Mouse (Mus musculus): ENCODE results near the gene Fcho2.

The Fcho2 gene

GRCm38 (mm10) chr13:98710655-98711054 lies 104.6 kb downstream of the Fcho2 start:
- DNase-seq (ENCODE audit: low read depth, low spot score), result no peak

DNA sequence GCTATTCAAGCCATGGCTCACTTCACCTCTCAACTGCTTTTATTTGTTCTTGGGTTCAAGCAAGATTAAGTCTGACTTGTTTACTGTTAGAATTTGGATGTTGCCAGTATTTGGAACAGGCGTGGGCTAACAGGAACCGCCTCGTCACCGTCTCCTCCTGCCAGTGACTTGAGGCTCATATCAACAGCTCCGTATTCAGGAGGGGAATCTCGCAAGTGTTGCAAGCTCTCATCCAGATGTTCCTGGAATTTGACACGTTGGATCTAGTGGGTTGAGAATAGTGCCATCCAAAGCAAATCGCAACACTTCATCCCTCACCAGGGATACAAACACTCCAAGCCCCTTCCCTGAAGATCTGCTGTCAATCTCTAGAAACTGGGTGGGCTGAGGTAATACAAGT lies 105.0 kb downstream of the Fcho2 start:
- no peak for DNase-seq (ENCODE audit: low read depth, low spot score)

- DNase-seq (ENCODE audit: low read depth, low spot score), result no peak
These were observed 109.7 kb downstream of the Fcho2 start for GRCm38 (mm10) chr13:98705501-98705900.

GRCm38 (mm10) chr13:98703786-98704185 lies 111.5 kb downstream of the Fcho2 start:
- DNase-seq (ENCODE audit: low read depth, low spot score), result no peak

DNA sequence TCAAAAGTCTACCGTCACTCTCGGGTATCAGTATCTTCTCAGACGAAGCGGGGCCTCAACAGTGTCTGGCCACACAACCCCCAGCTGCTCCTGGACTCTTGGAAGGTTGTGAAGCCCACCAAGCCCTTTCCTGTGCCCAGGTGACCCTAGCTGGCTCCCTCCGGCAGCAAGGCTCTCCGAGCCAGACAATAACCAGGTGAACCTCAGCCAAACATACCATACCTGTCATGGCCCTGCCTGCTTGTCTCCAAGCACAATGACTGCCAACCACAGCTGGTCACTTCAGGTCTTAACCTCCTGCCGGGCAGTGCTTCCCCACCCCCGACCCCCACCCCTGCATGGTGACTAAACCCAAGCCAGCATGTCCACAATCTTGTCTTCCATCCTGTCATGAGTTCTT lies 112.9 kb downstream of the Fcho2 start:
- no peak for DNase-seq (ENCODE audit: low read depth, low spot score)

- DNase-seq (ENCODE audit: low read depth, low spot score), result no peak
These were observed 114.0 kb downstream of the Fcho2 start for GRCm38 (mm10) chr13:98701309-98701675.

DNA sequence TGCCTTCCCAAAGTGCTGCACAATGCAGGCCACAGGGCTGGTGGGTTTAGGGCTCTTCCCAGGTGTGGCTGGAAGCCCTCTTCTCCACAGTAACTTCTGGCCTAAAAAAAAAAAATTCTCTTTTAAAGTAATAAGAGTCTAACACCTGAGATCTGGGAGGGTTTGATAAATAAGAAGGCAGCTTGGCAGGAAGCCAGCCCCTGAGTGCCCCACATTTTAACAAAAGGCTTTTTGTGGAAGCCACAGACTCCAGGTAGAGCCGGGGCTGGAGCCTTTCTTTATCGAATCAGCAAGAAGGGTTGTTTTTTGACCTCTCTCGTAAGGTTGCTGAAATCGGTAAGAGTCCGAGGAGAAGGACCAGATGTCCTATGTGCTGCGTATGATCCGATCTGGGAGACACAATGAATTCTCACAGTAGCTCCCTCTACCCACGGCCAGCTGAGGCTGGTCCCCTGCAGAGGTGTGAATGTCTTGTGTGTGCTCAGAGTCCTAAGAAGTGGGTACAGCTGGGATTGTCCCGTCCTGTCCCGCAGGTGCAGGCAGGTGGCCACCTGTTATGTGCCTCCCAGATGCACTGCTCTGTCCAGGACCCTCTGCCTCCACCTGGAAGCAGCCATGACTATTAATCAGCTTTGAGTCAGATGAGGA lies 114.5 kb downstream of the Fcho2 start:
- DNase-seq (ENCODE audit: low read depth, low spot score), result no peak

DNA sequence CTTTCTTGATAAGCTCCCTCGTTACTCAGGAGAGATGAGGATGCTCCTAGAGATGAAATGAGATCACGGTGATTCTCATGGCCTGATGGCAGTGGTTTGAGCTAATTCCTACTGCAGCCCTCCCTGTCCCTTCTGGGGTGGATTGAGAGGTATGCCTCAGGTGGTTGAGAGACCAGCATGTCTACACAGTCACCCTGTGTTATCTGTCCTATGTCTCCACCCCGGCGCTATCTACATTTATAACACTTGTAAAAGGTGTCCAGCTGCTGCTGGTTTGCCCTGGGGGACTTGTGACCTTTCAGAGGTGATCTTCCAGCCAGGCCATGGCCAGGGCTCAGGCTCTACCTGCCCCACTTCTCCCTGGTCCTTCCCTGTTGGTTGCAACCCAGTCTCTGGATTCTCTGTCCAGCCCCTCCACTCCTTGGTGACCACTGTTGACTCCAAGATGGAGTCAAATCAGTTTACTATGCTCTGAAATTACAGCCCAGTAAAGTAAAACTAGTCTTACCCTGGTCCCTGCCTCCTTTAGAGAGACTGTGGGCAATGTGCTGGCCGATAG lies 115.2 kb downstream of the Fcho2 start:
- DNase-seq (ENCODE audit: low read depth, low spot score), result no peak

GRCm38 (mm10) chr13:98699051-98699744 lies 116.1 kb downstream of the Fcho2 start:
- no peak for DNase-seq (ENCODE audit: low read depth, low spot score)

DNA sequence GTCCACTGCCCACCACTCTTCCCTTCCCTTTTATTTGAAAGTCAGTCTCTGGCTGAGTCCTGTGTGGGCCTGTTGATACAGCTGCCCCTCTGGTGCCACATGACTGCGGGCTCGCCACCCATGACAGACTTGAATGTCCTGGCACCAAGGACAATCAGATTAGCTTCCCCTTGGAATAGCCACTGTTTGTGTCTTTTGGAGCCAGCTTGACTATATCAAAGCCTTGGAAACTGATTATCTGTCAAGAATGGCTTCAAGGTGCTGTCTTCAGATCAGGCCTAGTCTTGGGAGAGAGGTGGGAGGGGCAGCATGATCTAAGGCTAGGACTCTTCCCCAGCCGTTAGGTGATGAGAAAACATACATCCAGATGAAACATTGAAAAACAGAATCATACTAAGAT lies 118.5 kb downstream of the Fcho2 start:
- DNase-seq (ENCODE audit: low read depth, low spot score), result no peak

DNA sequence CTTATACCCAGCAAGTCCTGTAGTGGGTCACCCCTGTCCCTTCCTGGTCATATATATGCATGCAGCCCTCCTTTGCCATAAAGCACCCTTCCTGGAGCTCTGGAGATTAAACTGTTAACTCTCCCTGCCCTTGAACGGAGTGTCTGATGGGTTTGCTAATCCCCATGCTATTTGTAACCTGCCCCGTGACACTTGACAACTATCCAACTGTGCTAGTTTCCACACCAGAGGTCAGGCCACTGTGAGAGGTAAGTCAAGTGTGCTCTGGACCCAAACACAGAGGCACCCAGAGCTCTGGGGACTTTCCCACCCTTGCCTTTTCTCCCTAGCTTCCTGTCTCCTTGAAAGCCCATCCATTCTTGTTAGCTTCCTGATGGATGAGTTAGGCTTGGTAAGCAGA lies 119.7 kb downstream of the Fcho2 start:
- no peak for DNase-seq (ENCODE audit: low read depth, low spot score)

GRCm38 (mm10) chr13:98694773-98695314 lies 120.4 kb downstream of the Fcho2 start, which contains the start of gene Tmem171:
Tmem171 (minus strand) TSS chr13:98694834.
- no peak for DNase-seq (ENCODE audit: low read depth, low spot score)

- DNase-seq (ENCODE audit: low read depth, low spot score), result no peak
These were observed 121.9 kb downstream of the Fcho2 start for GRCm38 (mm10) chr13:98693316-98693715.

DNA sequence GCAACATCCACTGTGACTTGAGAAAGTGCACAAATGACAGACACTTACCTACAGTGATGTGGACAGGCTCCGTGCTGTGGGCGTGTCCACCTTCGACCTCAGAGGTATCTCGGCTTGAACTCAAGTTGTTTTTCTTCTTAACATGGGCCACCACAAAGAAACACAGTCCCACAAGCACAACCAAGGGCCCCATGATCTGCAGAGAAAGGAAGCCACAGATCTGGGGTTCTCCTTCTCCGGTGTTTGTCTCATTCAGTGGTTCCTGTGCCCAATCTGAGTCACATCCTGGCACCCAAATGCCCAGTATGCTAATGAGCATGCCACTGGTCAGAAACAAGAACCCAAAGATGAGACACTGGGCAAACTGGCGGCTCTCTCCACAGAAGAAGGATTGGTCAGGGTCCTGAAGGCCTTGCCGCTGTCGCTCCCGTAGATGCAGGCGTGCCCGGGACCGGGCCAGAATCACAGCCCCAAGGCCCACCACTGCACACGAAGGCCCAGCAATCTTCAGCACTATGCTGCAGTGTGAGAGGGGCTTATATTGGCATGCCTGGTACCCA lies 123.2 kb downstream of the Fcho2 start:
- no peak for DNase-seq (ENCODE audit: low read depth, low spot score)

GRCm38 (mm10) chr13:98690886-98691285 lies 124.4 kb downstream of the Fcho2 start:
- no peak for DNase-seq (ENCODE audit: low read depth, low spot score)

DNA sequence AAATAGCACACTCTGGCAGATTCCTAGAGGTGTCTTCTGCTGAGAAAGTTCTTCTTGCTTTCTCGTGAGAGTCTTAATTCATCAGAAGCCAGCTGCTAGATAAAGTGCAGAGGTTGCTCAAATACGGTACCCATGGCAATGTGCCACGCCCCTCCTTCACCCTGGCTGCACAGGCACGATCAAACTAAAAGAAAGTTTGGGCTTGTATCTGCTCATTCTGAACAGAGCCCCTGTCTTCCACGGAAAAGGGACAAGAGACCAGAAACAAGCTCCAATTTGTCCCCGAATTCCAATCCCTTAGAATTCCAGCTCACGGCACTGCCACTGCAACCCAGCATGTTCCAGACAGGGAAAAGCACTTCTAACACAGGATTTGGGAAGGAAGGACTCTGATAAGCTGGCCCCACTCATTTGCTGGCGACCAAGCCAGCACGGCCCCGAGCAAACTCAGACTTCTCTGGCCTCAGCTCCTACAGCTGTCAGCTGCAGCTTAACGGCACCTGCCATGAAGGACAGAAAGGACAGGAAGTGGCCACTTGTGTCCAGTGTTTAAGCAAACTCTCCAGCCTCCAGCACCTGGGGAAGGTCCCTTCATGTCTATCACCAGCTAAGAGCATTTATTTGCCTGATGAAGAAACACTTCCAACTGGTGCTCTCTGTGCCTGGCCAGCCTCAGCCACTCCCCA lies 125.5 kb downstream of the Fcho2 start:
- DNase-seq (ENCODE audit: low read depth, low spot score), result no peak

DNA sequence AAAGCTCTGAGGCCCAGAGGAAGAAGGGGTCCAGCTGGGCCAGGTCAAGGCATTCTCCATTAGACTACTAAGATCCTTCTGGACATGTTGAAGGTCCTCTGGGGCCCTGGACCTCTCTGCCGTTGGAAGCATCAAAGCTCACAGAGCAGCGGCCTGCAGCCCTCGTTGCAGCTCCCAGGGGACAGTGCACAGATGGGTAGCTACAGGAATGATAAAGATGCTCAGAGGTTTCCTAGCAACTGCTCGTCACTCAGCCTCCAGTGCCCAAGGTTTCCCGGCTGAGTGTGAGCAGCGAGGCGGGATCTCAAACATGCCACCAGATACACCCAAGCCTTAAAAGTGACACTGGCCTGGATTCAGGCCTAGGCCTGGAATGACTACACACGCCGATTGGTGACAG lies 127.3 kb downstream of the Fcho2 start:
- DNase-seq (ENCODE audit: low read depth, low spot score), result no peak

- DNase-seq (ENCODE audit: low read depth, low spot score), result no peak
These were observed 130.9 kb downstream of the Fcho2 start for GRCm38 (mm10) chr13:98684144-98684900.

DNA sequence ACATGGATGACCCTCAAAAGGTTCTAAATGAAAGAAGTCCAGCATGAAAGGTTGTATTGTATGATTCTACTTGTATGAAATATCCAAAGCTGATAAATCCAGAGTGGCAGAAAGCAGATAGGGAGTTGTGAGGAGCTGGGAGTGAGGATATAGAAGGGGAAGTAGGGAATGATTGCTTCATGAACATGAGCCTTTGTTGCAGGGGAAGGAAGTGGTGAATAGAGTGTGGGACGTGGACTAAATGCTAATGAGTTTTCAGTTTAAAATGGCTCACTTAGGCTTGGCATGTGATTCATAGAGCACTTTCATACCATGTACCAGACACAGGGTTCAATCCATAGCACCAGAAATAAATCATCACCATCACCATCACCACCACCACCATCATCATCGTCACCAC lies 131.8 kb downstream of the Fcho2 start:
- no peak for DNase-seq (ENCODE audit: low read depth, low spot score)

GRCm38 (mm10) chr13:98680470-98681060 lies 134.7 kb downstream of the Fcho2 start:
- DNase-seq (ENCODE audit: low read depth, low spot score), result no peak

- no peak for DNase-seq (ENCODE audit: low read depth, low spot score)
These were observed 135.6 kb downstream of the Fcho2 start for GRCm38 (mm10) chr13:98679631-98680041.

Measured in CD4-positive, CD25-positive, alpha-beta regulatory T cell, adult 2 months (primary cell).